Mouse (Mus musculus) erythroblast, adult 5-6 weeks (primary cell): ENCODE results near the gene Lrrfip2. TPM values are rescaled to one million over a fixed set of nuclear protein-coding genes. Genes with fewer than 3 reads are reported as not detected.
A peak's percentile ranks its signal among the peaks of the same experiment; 100 is the strongest.

Experiments
- ATAC-seq: replicated peaks from 2 replicates; pipeline ENCODE4 v1.8.0; 2016; ENCODE audit warnings: moderate number of reproducible peaks, mild to moderate bottlenecking, moderate TSS enrichment, inconsistent platforms; ENCODE audit not compliant: poor library complexity, low FRiP score, severe bottlenecking
- total RNA-seq, 2 experiments: library from RNA; stranded (forward) in 1 of 2; stranded (reverse) in 1 of 2; fragments of 150-400 nt in 1 of 2; fragments of 200-764, 138-1000 nt in 1 of 2; gene quantifications; 2 replicates each; pipeline versions ENCODE4 v1.2.3 to v1.2.4; 2015 to 2017; ENCODE audit warnings: low replicate concordance in 2 of 2

The Lrrfip2 gene
- total RNA-seq, 2 experiments from 2014 or later: 6.5 to 30.9 TPM

DNA sequence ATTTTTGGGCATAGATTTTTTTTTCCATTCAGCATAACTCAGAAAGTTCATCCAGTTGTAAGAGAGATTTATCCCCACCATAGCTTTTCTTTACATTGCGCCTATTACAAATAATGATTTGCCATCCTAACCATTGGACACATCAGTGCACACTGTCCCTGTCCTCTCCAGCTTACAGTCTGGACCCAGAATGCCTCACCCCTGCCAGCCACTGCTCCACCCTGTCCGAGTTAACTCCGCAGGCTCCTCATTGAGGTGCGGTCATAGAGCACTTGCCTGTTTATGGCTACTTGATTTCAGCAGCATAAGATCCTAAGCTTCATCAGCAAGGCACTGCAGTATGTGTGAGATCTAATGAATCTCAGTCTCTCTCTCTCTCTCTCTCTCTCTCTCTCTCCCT, 93.0 kb downstream of the Lrrfip2 start:
- no peak for ATAC-seq

DNA sequence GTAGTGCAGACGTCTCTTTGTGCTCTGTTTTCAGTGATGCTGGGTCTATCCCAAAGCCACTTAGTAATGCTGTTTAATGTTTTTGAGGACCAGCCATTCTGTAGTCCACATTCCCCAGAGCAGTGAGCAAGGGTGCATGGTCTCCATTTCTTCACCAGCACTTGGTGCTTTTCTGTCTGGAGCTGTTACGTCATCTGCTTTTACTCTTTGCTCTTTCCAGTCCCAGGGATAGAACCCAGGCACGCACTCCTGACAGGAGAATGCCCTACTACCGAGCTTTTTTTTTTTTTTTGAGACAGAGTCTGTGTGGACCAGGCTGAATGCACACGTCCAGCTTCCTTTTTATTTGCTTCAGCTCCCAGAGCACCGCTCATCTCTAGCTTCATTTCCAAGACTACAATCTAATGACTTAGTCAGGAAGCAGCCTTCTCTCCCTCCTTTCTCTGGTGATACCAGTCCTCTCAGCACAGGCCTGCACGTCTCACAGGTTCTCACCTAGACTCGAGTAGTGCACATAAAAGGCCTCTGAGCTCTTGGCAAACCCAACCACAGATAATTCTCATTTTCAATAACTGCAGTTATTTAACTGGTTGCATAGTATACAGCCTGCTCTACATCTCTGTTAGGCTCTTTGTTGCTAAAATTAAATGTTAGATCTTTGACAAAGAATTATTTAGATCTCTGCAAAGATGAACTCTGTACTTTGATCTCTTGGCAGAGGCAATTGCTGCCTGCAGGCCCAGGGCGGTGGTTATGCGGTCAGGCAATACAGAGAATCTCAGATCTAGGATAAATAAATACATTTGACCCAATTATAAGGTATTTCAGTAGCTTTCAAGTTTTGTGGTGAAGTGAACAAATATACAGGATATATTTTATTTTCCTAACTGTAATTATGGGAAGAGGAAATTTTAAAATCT, 94.0 kb downstream of the Lrrfip2 start:
- no peak for ATAC-seq

DNA sequence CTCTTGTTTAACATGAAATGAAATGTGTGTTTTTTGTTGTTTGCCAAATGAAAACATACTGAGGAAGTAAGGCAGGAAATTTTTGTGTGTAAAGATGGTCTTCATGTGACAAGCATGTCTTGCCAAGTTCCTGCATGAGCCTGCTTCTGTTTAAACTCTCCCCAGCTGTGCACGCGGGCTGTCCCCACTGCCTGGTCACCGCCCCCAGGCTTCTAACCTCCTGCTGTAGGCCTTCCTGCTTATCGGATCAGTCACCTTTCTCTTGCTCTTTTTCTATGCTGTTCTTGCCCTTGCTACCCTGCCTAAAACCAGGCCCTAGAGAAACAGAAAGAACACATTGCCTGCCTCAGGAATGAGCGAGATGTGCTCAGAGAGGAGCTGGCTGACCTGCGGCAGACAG, 96.1 kb downstream of the Lrrfip2 start:
- ATAC-seq: no peak

DNA sequence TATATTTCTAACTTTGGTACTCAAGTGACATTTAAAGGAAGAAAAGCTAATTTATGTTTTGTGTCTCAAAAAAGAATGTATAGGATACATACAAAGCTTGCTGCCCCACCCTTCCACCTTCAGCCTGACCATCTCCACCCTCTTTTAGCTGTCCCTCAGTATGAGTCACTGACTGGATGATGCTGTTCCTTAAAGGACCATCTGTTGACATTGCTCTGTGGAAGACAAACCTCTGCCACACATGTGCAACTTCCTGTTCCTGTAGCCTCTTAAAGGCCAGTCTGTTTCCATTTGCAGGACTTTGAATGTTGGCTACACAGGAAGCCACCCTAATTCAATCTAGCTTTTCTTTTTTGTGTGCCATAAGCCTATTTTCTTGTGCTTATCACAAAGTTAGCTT, 99.0 kb downstream of the Lrrfip2 start:
- no peak for ATAC-seq

DNA sequence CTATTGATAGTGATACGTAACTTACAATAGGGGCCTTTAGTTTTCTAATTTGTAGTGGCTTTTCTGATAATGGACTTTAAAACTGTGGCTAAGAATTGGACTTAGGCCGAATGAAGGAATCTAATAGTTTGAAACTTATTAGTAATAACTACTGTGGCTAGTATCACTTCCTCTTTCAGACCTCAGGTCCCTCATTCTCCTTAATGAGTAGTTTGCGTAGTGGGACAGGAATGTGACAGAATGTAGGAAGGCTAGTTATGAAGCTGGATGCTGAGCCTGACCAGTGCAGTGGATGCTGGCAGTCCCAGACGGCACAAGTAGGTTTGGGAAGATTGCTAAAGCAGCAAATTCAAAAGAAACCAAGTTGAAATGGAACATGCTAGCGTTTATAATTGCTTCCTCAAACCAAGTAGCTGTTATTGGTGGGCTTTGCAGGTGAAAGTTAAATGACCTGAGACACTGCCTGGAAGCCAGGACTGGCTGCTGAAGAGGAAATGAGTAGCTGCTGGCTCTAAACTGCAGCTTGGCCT, 103.2 kb downstream of the Lrrfip2 start:
- no peak for ATAC-seq

DNA sequence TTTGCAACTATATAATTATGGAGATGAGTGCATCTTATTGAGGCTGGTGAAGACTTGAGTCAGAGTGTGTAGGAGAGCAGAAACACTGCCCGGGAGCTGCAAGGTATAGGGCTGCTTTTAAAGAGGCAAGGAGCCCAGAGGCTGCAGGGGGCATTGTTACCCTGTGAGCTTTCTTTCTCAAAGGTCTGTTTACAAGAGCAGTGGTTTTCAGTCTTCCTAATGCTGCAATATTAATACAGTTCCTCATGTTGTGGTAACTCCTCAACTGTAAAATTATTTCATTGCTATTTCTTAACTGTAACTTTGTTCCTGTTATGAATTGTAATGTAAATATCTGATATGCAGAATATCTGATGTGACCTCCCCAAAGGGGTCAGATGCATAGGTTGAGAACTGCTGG, 104.2 kb downstream of the Lrrfip2 start:
- ATAC-seq: no peak

DNA sequence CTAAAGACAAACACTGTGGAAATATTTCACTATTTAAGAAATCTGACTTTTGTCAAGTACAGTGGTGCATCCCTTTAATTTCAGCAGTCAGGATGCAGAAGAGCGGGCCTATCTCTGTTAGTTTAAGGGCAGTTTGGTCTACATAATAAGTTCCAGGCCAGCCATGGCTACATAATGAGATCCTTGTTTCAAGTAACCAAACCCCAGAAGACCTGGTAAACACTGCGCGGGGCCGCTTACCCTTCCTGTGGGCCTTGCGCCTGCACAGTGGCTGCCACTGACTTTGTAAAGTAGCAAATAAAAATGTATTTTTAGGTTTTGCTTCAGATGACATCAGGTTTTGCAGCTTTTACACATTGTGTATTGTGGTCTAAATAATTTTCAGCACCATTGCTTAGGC, 106.0 kb downstream of the Lrrfip2 start:
- ATAC-seq: no peak

DNA sequence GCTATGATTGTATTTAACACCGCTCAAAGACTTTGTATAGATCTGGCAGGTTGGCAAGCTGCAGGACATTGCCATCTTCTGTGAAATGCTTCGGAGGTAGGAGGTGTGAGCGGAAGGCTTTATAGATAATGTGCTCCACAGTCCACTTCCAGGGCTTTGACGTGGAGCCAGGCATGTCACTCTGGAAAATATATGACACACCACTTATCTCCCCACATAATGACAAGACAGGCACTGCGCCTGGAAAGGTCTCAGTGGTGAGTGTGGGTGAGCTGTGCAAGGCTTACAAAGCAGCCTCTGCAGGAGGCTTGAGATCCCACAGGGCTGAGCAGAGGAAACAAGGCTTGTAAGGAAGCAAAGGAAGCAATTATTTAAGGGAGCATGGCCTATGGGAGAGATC, 111.1 kb downstream of the Lrrfip2 start:
- no peak for ATAC-seq

DNA sequence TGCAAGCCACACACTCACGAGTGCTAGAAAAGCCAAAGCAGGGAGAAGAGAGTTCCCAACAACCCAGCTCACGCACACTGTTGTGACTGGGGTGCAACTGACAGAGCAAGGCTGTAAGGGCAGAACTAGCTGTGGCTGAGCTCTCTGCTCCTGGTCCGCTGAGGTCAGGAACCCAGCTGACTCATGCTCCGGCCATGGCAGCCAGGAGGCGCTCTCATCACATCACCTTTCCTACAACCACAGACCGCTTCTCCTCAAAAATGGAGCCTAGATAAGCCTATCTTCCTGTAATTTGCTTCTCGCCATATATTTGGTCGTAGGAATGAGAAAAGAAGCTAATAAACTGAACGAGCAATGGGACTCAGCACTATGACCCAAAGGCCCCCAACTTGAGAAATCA, 117.3 kb downstream of the Lrrfip2 start:
- ATAC-seq: no peak

DNA sequence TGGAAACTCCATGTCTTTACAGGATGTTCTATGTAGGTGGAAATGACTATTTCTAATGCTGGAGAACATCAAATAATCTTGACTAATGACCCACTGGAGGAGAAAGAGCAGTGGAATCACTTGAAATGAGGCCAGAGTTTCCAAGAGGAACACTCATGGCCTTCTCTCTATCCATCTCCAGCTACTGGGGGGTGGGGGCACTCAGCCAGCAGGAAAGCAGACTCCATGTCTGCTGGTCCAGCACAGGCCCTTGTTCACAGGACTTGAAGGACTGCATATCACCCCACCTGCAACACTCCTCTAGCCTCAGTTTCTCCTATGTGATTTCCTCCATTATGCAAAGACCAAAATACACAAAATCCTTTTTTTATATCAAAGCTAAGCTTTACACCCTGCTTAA, 120.3 kb downstream of the Lrrfip2 start:
- no peak for ATAC-seq

DNA sequence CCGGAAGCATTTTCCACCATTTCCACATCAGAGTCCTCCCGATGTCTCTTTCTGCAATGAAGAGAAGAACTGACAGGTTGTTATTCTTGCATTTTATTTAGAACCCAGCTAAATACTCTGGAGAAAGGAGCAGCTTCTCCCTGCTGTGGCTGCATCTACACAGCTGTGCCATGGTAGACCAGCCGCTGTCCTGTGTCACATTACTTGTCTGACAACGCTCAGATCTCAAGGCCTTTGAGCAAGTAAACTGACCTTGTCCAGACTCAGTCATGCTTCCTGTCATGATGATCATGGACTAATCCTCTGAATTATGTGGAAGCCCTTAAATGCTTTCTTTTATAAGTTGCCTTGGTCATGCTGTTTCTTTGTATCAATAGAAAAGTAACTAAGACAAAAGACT, 122.4 kb downstream of the Lrrfip2 start:
- no peak for ATAC-seq

DNA sequence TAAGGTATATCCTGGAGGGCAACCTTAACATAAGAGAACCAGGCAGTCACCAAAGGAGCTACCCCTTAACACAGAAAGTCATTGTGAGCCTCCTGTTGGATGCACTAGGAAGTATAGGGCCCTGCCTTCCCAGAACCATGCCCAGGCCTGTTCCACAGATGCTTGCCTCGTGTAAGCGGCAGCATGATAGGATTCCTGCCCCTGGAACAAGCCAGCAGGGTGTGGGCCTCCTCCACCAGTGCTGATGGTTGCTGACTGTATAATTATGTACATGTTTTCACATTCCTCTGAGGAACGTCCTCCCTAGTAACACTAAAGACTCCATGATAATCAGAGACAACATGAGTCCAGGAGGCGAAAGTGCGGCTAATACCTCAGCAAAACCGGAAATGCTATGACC, 126.0 kb downstream of the Lrrfip2 start:
- ATAC-seq: no peak

DNA sequence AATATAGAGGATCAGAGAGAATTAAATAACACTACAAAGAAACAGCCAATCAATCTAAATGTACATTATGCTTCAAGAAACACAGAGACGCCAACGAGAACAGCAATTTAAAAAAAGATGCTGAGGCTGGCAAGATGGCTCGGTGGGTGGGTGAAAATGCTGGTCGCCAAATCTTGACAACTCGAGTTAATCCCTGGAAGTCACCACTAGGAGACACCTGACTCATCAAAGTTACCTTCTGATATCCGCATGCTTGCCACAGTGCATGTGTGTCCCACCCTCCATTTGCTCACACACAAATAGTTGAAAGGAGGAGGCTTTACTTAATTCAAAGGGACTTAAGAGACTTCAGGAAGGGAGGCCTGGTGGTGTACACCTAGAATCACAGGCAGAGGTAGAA, 128.2 kb downstream of the Lrrfip2 start:
- ATAC-seq: no peak

DNA sequence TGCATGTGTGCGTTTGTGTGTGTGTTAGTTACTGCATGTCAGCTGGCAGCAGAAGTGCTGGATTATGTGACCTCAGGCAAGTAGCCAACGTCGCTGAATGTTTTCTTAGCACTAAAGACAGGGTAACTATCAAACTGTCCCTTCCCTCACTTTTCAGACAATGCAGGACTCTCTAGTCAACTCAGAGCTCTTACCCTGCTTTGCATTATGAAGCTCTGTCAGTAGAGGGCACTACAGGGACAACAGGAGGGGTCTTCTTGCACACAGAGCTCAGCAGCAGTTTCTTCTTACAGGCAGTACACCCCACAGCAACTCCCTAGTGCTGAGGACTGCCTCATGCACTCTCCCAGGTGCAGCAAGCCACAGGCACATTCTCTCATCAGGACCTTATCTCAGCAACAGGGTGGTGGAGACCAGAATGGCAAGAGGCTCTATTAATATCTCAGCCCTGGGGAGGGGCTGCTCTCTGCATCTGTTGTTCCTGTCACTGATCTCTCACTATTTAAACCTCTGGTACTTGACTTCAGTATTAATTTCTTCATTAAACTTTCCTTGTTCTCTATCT, 130.4 kb downstream of the Lrrfip2 start:
- ATAC-seq: no peak

DNA sequence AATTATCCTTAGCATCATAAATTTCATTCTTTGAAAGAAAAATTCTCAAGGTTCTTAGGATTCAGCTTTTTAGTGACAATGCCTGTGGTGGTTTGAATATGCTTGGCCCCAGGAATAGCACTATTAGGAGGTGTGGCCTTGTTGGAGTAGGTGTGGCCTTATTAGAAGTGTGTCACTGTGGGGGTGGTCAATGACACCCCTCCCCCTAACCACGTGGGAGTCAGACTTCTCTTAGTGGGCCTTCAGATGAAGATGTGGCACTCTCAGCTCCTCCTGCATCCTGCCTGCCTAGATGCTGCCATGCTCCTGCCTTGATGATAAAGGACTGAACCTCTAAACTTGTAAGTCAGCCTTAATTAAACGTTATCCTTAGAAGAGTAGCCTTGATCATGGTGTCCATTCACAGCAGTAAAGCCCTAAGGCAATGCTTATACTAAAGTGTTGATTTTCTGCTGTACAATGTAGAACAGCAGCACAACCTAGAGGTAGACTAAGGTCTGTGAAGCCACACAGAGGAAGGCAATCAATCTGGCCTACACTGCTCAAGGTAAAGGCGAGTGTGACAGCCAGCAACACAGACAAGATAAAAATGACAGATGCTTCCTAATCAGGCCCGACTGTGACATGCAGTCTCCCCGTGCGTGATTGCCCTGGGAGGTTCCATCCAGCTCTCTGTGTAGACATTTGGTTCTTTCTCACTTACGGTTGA, 134.9 kb downstream of the Lrrfip2 start:
- no peak for ATAC-seq

DNA sequence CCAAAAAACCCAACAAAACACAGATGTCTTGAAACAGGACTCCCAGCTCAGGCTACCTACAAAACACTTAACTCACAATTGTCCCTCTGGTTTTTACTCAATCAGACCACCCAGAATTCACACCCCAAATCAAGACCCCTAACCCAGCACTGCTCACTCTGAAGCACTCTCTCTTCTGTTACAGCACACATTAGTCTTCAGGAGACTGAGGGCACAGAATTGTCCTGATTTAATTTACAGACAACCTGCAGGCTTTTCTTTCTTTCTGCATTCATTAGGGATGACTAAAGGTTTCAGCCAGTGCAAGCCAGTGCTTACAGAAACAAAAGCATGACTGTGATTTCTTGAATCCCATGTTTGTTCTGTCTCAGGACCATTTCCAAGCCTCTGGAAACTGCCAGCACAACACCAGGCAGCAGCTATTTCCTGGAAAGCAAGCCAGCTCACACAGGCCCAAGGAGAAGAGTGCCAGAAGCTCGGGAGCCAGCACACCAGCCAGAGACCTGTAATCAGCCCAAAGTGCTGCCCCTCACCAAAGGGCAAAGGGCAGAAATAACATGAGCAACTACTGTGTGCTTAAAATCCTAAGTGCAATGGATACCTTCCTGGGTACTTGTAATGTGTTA, 143.1 kb downstream of the Lrrfip2 start:
- no peak for ATAC-seq

DNA sequence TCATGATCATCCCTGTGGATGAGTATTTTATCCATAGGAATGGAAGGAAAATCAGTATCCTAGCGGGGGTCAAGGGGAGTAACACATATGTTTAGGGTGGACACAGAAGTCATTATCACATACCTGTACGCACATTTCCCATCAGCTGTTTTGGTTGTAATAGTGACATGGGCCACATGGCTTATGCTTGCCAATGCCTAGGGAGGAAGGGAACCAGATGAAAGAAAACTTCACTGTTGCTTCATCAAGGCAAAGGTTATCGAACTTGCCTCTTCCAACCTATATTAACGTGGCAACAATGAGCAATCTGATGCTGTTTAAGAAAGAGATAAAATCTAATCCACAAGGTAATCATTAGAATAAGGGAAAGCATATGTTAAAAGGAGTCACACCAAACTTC, 144.0 kb downstream of the Lrrfip2 start:
- ATAC-seq: no peak

DNA sequence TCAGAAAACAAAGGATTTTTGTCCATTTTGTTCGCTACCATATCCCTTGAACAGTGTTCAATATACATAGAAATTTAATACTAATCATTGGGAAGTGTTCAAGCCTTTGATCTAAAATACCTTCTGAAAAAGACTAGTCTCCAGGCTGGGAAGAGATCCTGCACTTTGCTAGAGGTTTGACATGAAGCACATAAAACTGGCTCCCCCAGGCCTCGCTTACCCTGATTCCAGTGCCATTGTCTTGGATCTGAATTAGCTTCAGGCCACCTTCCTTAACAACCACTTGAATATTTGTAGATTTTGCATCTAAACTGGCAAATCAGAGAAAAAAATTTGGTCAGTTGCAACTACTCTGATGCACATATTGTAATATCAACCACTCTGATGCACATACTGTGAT, 150.6 kb downstream of the Lrrfip2 start:
- ATAC-seq: no peak

DNA sequence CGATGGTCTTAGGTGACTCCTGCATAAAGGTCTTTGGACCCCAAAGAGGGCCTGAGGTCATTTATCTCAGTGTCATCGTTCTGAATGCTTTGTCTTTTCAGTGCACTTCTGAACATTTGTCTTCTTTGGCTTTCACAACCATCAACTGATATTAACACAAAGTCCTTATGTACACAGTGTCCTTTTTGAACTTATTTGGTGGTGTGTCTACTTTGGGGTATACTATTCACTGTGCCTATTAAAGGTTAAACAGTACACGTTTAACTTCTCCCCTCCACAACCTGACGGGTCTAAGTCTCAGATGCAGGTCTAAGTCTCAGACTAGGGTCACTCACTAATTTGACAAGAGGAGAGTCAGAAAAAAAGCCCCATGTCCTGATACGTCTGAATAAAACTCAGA, 153.2 kb downstream of the Lrrfip2 start:
- no peak for ATAC-seq

DNA sequence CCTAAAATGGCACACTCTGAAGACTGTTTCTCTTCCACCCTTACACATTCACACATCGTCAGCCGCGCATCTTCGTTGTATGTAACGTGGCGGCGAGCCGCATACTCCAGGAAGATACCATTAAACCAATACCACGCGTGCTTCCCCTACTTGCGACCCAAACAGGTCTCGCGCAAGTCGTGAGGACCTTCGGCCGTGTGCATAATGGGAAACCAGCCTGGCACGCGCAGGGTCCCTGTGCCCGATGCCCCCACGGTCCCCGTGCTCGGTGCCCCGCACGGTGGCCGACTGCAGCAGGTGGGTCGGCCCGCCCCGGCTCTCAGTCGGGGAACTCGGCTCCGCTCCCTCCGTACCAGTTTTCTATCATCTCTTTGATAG, 153.7 kb downstream of the Lrrfip2 start:
- ATAC-seq: peak; percentile 31
